Mouse (Mus musculus) left cerebral cortex, postnatal 4 days (tissue): ENCODE measurements around the gene Nr6a1. TPM values are rescaled to one million over a fixed set of nuclear protein-coding genes. Genes with fewer than 3 reads are reported as not detected.

Source experiments
- DNase-seq: peaks from one replicate; pipeline ENCODE4 v3.0.0-alpha.2; 2022
- intact Hi-C: fragments of 180-260 bp; cut with DNase I; formaldehyde crosslinking; loops from one replicate; pipeline ENCODE4 v1.15.1; 2025
- total RNA-seq, 2 experiments: library from RNA; stranded (reverse); gene quantifications; 2 replicates each; pipeline ENCODE4 v1.2.3; 2021

Gene Nr6a1
- total RNA-seq, 2 experiments from 2014 or later = 6.6 TPM

DNA sequence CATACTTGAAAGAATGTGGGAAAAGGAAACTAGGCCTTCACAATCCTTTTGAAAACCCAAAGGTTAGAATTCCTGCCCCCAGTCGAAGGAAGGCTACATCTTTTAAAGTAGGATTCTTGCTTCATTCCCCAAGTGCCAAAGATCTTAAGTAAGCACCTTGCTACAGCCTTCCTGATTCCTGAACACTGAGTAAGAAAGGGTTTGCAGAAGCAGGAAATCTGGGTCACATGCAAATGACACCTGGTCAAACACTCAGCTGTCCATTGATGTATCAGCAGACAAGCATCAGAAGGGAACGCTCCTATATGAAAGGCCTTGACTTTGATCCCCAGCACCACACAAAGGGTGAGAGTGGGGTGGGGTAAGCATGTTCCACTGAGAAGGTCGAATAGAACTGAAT, 142.4 kb downstream of the Nr6a1 start:
- intact Hi-C loops = no loop called here
- DNase-seq = no peak

DNA sequence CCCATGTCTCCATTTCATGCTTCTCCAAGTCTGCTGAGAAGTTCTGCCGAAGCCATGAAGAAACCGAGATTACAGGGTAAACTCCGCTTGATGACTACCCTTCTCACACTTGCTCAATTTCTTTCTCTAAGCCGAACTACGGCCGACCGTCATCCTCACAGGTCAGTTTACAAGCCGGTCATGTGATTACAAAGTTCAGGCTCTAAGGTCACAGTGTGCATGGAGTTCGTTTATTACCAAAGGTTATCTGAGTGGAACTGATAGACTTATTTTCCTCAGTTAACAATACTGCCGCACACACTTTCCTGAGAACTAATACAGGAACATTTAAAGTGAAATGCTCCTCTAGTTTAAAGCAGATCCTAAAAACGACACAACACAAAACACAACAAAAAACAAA, 143.1 kb downstream of the Nr6a1 start:
- DNase-seq = no peak
- intact Hi-C loops = no loop called here

DNA sequence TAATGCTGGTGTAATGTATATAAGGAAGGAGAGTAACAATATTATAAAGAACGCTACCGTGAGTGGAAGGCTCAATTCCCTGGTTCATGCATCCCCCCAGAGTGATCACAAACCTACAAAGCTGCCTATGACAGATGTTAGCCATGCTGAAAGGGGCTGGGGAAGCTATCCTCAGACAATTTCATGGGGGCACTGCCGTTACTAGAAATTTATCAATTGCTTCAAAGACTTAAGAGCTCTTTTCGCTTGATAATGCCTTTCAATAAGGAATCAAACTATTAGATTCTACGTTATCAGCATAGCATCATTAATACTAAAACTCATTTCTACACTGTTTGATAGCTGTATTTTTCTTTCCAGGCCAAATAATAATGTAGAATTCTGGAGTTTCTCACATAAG, 144.1 kb downstream of the Nr6a1 start:
- DNase-seq = no peak
- intact Hi-C loops = no loop called here

DNA sequence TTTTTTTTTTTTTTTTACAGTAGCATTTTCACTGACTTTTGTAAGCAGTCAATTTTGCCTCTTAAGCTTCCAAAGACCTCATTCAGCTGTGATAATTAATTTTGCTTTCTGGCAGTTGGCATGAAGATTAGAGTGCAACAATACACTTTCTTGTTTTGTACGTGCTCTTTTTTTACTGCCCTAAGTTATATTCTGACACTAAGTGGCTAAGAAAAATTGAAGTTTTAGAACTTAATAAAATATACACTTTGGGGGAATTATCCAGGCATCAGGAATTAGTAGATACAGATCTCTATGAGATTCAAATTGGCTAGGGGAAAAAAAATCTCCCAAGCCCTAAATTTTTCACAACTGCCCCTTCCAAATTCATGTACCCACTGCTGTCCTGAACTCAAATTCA, 144.8 kb downstream of the Nr6a1 start:
- intact Hi-C loops = no loop called here
- no peak for DNase-seq

DNA sequence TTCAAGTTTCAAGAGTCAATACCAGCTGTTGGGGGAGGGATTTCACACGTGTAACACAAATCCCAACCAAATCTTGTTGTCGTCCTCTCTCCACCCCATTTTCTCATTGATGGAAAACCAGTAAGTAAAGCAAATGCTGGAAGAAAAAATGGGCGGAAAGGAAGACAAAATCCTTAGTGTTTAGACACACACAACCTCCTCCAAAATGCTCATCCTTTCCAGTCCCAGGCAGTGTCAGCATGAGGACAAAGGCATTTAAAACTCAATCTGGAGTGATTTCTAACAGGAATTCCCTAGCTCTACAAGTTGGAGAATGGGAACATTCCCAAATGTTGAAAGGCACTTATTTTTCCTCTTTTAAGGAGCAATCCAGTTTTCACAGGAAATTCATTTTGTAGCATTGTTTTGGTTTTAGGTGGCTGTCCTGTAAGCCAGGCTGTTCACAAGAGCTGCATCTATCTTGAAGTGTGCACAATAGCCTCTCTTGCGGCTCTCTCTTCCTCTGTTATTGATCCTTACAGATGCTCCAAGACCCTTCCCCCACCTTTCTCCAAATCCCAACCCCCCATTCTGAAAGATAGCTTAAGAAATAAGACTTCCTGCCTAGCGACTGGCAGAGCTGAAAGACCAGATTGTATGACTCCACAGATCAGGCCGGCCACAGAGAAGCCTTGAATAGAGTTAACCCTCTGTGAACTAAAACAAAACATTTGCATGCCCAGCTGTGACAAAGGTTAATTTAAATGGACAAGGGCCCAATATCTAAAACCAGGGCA, 145.4 kb downstream of the Nr6a1 start:
- DNase-seq = no peak
- intact Hi-C loops = no loop called here

- intact Hi-C loops = no loop called here
These were observed 147.5 kb downstream of the Nr6a1 start for GRCm38 (mm10) chr2:38779939-38780338.

DNA sequence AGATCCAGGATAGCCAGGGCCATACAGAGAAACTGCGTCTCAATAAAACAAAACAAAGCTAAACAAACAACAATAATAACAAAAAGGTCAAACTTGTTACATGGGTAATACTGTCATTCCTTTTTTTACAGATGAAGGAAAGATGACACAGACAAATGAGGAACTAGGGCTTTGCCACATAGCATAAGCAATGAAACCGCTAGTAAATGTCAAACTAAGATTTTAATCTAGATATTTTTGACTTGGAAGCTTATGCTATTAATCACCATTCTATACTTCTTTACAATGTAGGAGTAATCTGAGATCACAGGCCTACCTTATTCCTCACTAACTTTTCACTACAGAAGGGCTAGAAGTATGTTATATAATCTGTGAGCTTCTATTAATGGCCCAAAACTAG, 150.2 kb downstream of the Nr6a1 start:
- intact Hi-C loops = no loop called here
- DNase-seq = no peak

More at GRCm38 (mm10) chr2:38779939-38780338, 147.5 kb downstream of the Nr6a1 start:
- no peak for DNase-seq

DNA sequence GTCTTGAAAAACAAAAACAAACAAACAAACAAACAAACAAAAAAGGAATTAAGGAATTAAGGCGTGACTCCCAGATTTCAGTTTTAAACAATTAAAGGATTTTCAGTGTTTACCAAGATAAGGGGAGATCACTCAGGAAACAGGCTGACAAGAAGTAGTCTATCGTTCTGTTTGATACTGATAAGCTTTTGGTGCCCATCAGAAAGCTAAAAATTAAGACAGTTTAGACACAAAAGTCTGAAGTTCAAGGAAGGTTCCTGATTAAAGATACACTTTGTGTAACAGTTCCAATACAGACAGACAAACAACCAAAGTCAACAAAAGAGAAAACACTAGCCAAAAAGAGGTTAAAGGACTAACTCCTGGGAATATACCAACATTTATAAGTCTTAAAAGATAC, 152.6 kb downstream of the Nr6a1 start:
- no peak for DNase-seq
- intact Hi-C loops = no loop called here

GRCm38 (mm10) chr2:38771478-38771797, 156.1 kb downstream of the Nr6a1 start:
- peak; percentile 5 for DNase-seq
- intact Hi-C loops = no loop called here

DNA sequence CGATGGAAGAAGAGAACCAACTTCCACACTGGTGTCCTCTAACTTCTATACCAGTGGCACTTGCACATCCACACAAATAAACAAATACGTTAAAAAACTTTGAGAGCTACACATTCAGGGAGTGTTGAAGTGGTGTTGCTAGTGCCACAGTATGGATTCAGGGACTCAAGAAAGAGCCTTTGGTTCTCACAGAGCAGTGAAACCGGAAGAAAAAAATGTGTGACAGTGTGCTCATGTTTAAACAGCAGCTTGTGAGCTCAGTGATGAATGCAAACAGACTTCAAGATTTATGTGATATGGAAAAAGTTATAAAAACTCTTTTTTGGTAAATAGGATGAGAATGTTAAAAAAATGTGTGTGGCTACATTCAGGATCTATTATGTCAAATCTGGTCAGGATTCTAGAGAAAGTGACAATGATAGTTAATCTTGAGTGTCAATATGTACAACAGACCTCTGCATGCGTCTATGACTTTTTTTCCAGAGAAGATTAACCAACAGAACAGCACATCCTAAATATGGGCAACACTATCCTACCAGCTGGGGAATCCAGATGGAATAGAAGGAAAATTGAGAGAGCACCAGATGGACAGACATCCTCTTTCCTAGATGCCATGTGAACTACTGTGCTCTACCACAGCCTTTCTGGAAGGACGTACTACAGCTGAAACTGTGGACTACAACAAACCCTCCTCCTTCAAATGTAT, 156.6 kb downstream of the Nr6a1 start:
- no peak for DNase-seq
- intact Hi-C loops = no loop called here

GRCm38 (mm10) chr2:38767177-38767931, 160.1 kb downstream of the Nr6a1 start:
- intact Hi-C loops = no loop called here
- DNase-seq = no peak

DNA sequence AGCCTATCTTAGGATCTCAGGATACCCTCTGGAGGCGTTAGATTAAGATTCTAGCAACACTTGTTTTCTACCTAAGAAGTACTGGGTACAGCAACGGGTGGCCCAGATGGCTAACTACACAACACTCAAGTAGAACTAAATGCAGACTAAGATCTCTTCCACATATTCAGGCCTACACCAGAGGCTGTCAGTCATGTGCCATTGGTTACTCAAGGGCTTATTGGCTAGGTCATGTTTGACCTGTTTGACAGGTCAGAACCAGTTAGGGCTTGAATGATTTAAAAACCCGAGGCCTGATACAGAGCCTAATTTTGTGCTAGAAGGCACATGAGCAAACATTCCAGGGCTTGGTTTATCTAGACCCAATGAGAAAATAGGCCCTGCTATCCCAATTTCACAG, 187.6 kb downstream of the Nr6a1 start:
- DNase-seq = no peak
- intact Hi-C loops = loop anchor here (5.0 kb wide), 1 partner anchor 88 kb away; no protein-coding TSS in a partner anchor

DNA sequence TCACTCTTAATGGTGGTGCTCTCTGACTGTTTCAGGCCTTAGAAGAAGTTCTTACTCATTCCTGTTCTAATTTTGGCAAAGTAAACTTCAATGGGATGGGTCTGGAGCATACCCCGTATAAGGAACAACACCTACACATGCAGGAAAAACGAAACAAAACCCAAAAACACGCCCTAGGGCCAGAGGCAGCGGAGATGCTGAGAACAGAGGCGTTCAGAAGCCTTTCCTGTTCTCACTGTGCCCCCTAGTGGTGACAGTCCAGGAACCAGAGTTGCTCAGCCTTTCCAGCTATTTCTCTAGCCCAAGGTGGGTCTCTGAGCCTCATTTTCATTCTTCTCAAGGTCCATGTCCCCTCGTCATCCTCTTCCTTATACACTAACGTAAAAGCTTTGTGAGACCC, 188.1 kb downstream of the Nr6a1 start:
- intact Hi-C loops = loop anchor here (5.0 kb wide), 1 partner anchor 87 kb away; no protein-coding TSS in a partner anchor
- DNase-seq = peak; percentile 87

DNA sequence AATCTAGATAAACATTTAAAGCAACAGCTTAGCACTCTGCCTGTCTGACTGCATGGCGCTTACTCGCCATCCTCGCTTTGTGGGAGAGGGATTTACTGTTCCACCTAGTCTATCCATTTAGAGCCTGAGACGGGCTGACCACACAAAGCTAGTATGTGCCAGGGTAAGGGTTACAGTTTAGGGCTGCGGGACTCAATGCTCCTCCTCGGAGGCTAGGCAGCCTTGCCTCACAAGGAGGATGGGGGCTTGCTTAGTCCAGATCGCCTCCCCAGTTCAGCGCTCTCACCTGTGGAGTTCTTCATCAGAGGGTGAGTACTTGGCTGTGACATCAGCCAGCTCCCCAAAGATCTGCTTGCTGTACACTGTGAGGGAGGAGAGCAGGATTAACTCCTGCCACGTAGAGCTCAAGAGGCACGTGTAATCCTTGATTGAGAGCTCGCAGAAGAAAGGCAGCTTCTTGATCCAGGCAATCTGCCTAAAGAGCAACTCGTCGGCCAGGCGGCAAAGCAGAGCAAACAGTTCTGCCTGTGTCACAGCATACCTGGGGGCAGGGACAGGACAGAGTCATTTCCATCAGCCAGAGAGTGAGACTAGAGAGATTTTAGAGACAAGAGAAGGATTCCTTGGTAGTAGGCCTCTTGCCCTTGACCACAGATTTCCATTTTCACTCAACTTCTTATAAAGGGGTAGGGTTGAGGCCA, 188.7 kb downstream of the Nr6a1 start:
- DNase-seq = no peak
- intact Hi-C loops = loop anchor here (5.0 kb wide), 1 partner anchor 86 kb away; no protein-coding TSS in a partner anchor

DNA sequence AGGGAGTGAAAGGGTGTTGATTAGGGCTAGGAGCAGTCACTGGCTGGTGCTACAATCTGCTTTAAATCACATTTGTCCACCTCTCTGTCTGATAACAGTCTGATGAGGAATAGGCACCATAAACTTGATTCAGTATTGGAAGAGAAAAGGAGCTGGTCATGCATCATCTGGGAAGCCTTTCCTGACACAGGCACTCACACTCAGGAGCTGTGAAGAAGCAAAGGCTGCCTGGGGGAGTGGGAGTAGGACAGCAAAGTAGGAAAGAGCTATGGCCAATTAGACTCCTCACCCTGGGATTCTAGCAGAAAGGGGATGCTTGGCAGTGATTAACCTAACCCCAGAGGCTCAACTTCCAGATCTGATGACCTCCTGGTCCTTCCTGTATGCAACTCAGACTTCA, 191.7 kb downstream of the Nr6a1 start:
- no peak for DNase-seq
- intact Hi-C loops = loop anchor here (5.0 kb wide), 1 partner anchor 83 kb away; no protein-coding TSS in a partner anchor

DNA sequence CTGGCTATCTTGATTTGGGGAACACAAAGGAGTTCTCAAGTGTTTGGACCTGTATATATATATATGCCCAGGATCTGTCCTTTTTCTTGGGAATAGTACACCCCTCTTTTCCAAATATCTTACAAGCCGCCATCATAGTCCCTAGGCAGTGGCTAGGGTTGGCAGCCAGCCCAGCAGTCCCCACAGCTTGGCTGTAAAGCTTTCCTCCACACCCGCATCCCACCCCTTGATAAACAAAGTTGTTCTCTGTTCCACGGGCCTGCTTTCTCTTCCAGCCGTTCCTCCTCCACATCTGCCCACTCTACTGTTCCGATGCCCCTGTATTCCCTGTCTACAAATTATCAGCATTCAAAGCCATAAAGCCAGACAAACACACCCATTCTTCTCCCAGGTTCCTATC, 192.8 kb downstream of the Nr6a1 start:
- DNase-seq = peak; percentile 49
- intact Hi-C loops = loop anchor here (5.0 kb wide), 1 partner anchor 82 kb away; no protein-coding TSS in a partner anchor

DNA sequence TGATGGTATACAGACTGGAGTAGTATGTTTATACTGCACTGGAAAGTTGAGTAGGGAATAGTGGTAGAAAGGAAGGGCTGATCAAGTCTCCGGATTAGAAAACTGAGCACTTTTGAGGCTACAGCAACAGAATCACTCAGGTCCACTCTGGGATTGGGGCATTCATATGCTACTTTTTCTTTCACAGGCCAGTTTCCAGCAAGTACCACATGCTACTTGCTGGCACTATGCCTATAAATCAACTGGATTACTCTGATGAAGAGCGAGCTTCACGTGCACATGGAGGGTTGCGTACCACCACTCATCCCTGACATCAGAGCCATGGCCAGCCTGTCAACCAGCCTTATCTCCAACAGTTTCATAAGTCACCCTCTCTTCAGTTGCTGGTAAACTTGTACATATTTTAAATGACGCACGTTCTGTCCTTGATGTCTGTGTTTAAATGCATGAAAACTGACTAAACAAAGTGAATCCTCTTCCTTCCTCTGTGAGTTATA, 197.1 kb downstream of the Nr6a1 start:
- intact Hi-C loops = no loop called here
- DNase-seq = no peak

- intact Hi-C loops = no loop called here
- no peak for DNase-seq
These were observed 202.1 kb downstream of the Nr6a1 start for GRCm38 (mm10) chr2:38725427-38725826.

- intact Hi-C loops = no loop called here
These were observed 204.1 kb downstream of the Nr6a1 start for GRCm38 (mm10) chr2:38723378-38723777.

GRCm38 (mm10) chr2:38722076-38722475, 205.4 kb downstream of the Nr6a1 start:
- intact Hi-C loops = no loop called here
- DNase-seq = no peak

More at GRCm38 (mm10) chr2:38723378-38723777, 204.1 kb downstream of the Nr6a1 start:
- peak; percentile 84 for DNase-seq

- intact Hi-C loops = no loop called here
- DNase-seq = no peak
These were observed 206.8 kb downstream of the Nr6a1 start for GRCm38 (mm10) chr2:38720661-38721060.
